Mouse (Mus musculus) embryonic fibroblast, embryonic 13.5 days (primary cell): ENCODE measurements around the gene Olfr812.
"Not testable (repeated sequence)": the region's sequence is repeated elsewhere in the genome, so short reads cannot be mapped to it uniquely, and the experiment has no call there.

Experiments
- CTCF ChIP-seq: IDR thresholded peaks from 2 replicates; pipeline ENCODE4 v1.5.1; 2011; ENCODE audit warnings: mild to moderate bottlenecking, control low read depth, low read length, moderate library complexity, borderline replicate concordance; ENCODE audit not compliant: insufficient read depth
- POLR2A ChIP-seq: IDR thresholded peaks from 2 replicates; pipeline ENCODE4 v1.6.1; 2011; ENCODE audit warnings: low read depth, mild to moderate bottlenecking, control low read depth, low read length, moderate library complexity

GRCm38 (mm10) chr10:129879751-129880150, 33.9 kb upstream of the Olfr812 start, which contains the start of gene Olfr814:
- TF ChIP-seq POLR2A, CTCF: not testable (repeated sequence)
